In the genomic region with DNA sequence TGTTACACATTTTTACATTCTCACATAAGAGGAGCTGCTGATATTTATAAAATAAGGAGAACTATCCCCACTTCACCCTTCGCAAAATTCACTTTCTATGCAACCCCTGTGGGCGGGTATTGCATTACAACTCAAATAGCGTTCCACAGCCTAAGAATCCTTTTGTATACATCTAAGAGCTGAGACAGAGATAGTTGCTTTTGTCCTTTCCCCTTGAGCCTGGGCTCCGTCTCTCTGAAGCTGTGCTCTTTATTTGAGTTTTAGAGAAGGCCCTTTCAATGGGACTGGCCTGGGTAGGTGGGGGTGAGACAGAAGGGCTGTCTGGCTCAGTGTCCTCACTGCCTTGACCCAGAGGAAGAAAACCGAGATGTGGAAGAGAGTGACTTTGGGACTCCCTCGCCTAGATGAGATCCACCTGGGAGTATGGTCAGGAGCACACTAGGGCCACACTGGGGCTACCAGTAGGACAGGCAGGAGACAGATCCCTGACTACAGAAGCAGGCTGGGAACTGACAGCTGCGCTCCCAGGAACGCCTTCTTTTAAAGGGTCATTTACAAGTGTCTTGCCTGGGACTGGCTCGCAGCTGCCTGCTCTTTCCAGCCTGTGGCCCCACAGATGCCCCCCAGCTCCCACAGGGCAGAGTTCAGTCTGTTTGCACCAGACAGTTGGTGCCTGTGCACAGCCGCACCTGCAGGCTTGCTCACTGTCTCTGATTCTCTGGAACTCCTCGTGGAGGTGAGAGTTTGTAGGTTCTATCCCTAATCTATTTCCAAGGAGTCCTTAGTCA, we compare ENCODE assay signal across 8 mouse cellular contexts.
A peak's percentile ranks its signal among the peaks of the same experiment; 100 is the strongest.
DNase-seq lines count a peak whose midpoint lies in the region; ATAC-seq and TF ChIP-seq lines count a peak whose summit lies in the region.

No protein-coding gene starts in this region.

- TF ChIP-seq POLR2A in limb, embryonic 14.5 days (IDR thresholded peaks at IDR 0.05; ENCODE audit: borderline replicate concordance, extremely low read depth, insufficient read depth, insufficient read length) = no peak
- no peak for TF ChIP-seq POLR2A in small intestine, adult 2 months (IDR thresholded peaks at IDR 0.05; ENCODE audit: low read depth, low read length)

- H3K9me3 ChIP-seq in hindbrain, embryonic 12.5 days (replicated peaks) = no peaks in the 10 kb centered on the region
- no peaks in the 10 kb centered on the region for H3K9me3 ChIP-seq in limb, embryonic 14.5 days (ENCODE audit: control insufficient read depth, low read length)

- peak overlapping the region; percentile 44; the same call in 1 of the 2 replicates for H3K4me3 ChIP-seq in left cerebral cortex, adult 2 months
- H3K4me3 ChIP-seq in hindbrain, embryonic 12.5 days = peak overlapping the region; percentile 34
- H3K4me3 ChIP-seq in limb, embryonic 14.5 days (replicated peaks; ENCODE audit: low read length) = peak overlapping the region; percentile 33
- H3K4me3 ChIP-seq in small intestine, adult 2 months (ENCODE audit: low read depth, low read length) = peak overlapping the region; percentile 54

- H3K36me3 ChIP-seq in hindbrain, embryonic 12.5 days = no peaks in the 10 kb centered on the region
- H3K36me3 ChIP-seq in limb, embryonic 14.5 days (ENCODE audit: control insufficient read depth, insufficient read depth, low read length) = no peaks in the 10 kb centered on the region
- H3K36me3 ChIP-seq in small intestine, adult 2 months (ENCODE audit: control insufficient read depth, insufficient read depth, low read length) = no peaks in the 10 kb centered on the region

- peaks cover 30% of the 10 kb centered on the region for H3K4me1 ChIP-seq in hindbrain, embryonic 12.5 days
- H3K4me1 ChIP-seq in limb, embryonic 14.5 days (ENCODE audit: control insufficient read depth, insufficient read depth, low read length) = peaks cover 10% of the 10 kb centered on the region
- peaks cover 5% of the 10 kb centered on the region; the same call in 1 of the 2 replicates for H3K4me1 ChIP-seq in small intestine, adult 2 months (ENCODE audit: control insufficient read depth, insufficient read depth, insufficient read length, low read length)

- peak; percentile 87 for ATAC-seq in hindbrain, embryonic 12.5 days (ENCODE audit: low FRiP score)
- ATAC-seq in limb, embryonic 14.5 days (ENCODE audit: low FRiP score, low read depth) = peak; percentile 55; the same call in 1 of the 2 replicates
- ATAC-seq in erythroid progenitor cell, adult 5-6 weeks (replicated peaks; ENCODE audit: low FRiP score, poor library complexity, severe bottlenecking) = no peak

- no peak overlapping the region; the same call in 1 of the 2 replicates for H3K27ac ChIP-seq in left cerebral cortex, adult 2 months
- H3K27ac ChIP-seq in hindbrain, embryonic 12.5 days = peak overlapping the region; percentile 86
- no peak overlapping the region for H3K27ac ChIP-seq in limb, embryonic 14.5 days (replicated peaks; ENCODE audit: low read depth, low read length)
- H3K27ac ChIP-seq in small intestine, adult 2 months (ENCODE audit: insufficient read depth, low read depth, low read length) = no peak overlapping the region

- intact Hi-C loops in left cerebral cortex, adult 2 months (cut with DNase I) = loop anchor here (5.0 kb wide), 1 partner anchor 196 kb away; no protein-coding TSS in a partner anchor
- intact Hi-C loops in left cerebral cortex, postnatal 25 days (cut with DNase I) = loop anchor here (2.0 to 5.0 kb wide), 2 partner anchors 196 to 230 kb away; no protein-coding TSS in a partner anchor

- peak overlapping the region; percentile 67 for H3K4me2 ChIP-seq in hindbrain, embryonic 12.5 days (replicated peaks)
- peak overlapping the region; percentile 61 for H3K4me2 ChIP-seq in limb, embryonic 14.5 days (replicated peaks; ENCODE audit: low read depth, low read length, severe bottlenecking)

- TF ChIP-seq CTCF in left cerebral cortex, adult 2 months (IDR thresholded peaks at IDR 0.05) = no peak; the same call in none of the 2 replicates
- TF ChIP-seq CTCF in small intestine, adult 2 months (IDR thresholded peaks at IDR 0.05; ENCODE audit: extremely low read depth, insufficient read length, insufficient replicate concordance, low read depth, low read length) = no peak

- H3K9ac ChIP-seq in hindbrain, embryonic 12.5 days = peak overlapping the region; percentile 61
- peak overlapping the region; percentile 48 for H3K9ac ChIP-seq in limb, embryonic 14.5 days (ENCODE audit: low read depth, low read length, severe bottlenecking)

- DNase-seq in left cerebral cortex, adult 2 months (ENCODE audit: extremely low spot score in 1 of 2, low spot score in 2 of 2) = no peak
- no peak for DNase-seq in left cerebral cortex, adult 8-10 months (ENCODE audit: low spot score in 2 of 2)
- no peak for DNase-seq in limb, embryonic 14.5 days (ENCODE audit: low spot score)
- DNase-seq in left cerebral cortex, postnatal 25 days (ENCODE audit: low spot score in 2 of 2) = no peak
- no peak for DNase-seq in frontal cortex, postnatal 36 days (ENCODE audit: low spot score in 2 of 2)

- WGBS in hindbrain, embryonic 12.5 days = 8% methylated on average over 11 of the region's 11 CpGs
- 30% methylated on average over 11 of the region's 11 CpGs for WGBS in limb, embryonic 14.5 days
- WGBS in small intestine, adult 2 months = 36% methylated on average over 11 of the region's 11 CpGs

- no peaks in the 10 kb centered on the region for H3K27me3 ChIP-seq in hindbrain, embryonic 12.5 days
- peaks cover 7% of the 10 kb centered on the region; the same call in 1 of the 2 replicates for H3K27me3 ChIP-seq in limb, embryonic 14.5 days (ENCODE audit: control insufficient read depth, insufficient read depth, low read length)
- no peaks in the 10 kb centered on the region for H3K27me3 ChIP-seq in small intestine, adult 2 months (ENCODE audit: control insufficient read depth, insufficient read depth, low read length)
